Mouse (Mus musculus): ENCODE measurements at regions not wholly inside any gene's neighbourhood (a gene's known extent, or its start where the extent isn't known, plus 50 kb on each side); places are given as distances from the start of the nearest gene placed in this dataset.

- H3K9me3 ChIP-seq (replicated peaks; ENCODE audit: insufficient read depth, low read length): no peaks in the 10 kb centered on the region
- no peaks in the 10 kb centered on the region for H3K79me2 ChIP-seq (ENCODE audit: control insufficient read depth, insufficient read depth, low read length, poor library complexity)
- no peaks in the 10 kb centered on the region for H3K4me1 ChIP-seq (ENCODE audit: control insufficient read depth in 1 of 2, insufficient read depth in 2 of 2, low read length in 2 of 2)
- H3K4me3 ChIP-seq (ENCODE audit: control insufficient read depth in 1 of 2, insufficient read depth in 1 of 2, low read depth in 2 of 2, low read length in 2 of 2): no peak overlapping the region
- H3K27me3 ChIP-seq (ENCODE audit: control insufficient read depth in 1 of 2, insufficient read depth in 2 of 2, low read length in 2 of 2): no peaks in the 10 kb centered on the region
- TF ChIP-seq ETS1 (IDR thresholded peaks at IDR 0.05; ENCODE audit: low read depth, low read length) (no peak), ZMIZ1 (IDR thresholded peaks at IDR 0.05; ENCODE audit: low read depth, low read length) (no peak), MAFK (IDR thresholded peaks at IDR 0.05; ENCODE audit: borderline replicate concordance, low read depth, low read length) (no peak)
- no peaks in the 10 kb centered on the region for H3K36me3 ChIP-seq (ENCODE audit: control insufficient read depth in 1 of 2, insufficient read depth in 2 of 2, low read length in 2 of 2)
- no peak overlapping the region for H3K27ac ChIP-seq (ENCODE audit: control insufficient read depth, low read depth, low read length)
- DNase-seq (ENCODE audit: low read depth, low spot score): no peak
- H3K9ac ChIP-seq (ENCODE audit: control insufficient read depth, low read depth, low read length, poor library complexity, severe bottlenecking): no peak overlapping the region
These were observed 689.4 kb downstream of the Egfem1 start for GRCm38 (mm10) chr3:29771194-29771593.

GRCm38 (mm10) chr3:29768592-29768991 is 686.8 kb downstream of the Egfem1 start:
- no peak overlapping the region for H3K4me3 ChIP-seq (ENCODE audit: control insufficient read depth in 1 of 2, insufficient read depth in 1 of 2, low read depth in 2 of 2, low read length in 2 of 2)
- H3K9ac ChIP-seq (ENCODE audit: control insufficient read depth, low read depth, low read length, poor library complexity, severe bottlenecking): no peak overlapping the region
- no peak for TF ChIP-seq USF2 (IDR thresholded peaks at IDR 0.05; ENCODE audit: borderline replicate concordance in 1 of 2, insufficient read depth in 1 of 2, low read depth in 1 of 2, low read length in 2 of 2)
- no peak for TF ChIP-seq USF1 (IDR thresholded peaks at IDR 0.05; ENCODE audit: low read depth, low read length)
- no peak for TF ChIP-seq POLR2A (IDR thresholded peaks at IDR 0.05; ENCODE audit: control insufficient read depth in 1 of 2, insufficient read depth in 1 of 2, low read depth in 1 of 2, low read length in 2 of 2, poor library complexity in 1 of 2)
- no peak for TF ChIP-seq CHD2 (IDR thresholded peaks at IDR 0.05; ENCODE audit: low read length)
- TF ChIP-seq CHD1 (IDR thresholded peaks at IDR 0.05; ENCODE audit: low read depth, low read length): no peak
- no peak for TF ChIP-seq ELF1 (IDR thresholded peaks at IDR 0.05; ENCODE audit: low read depth, low read length)
- TF ChIP-seq ZC3H11A (IDR thresholded peaks at IDR 0.05; ENCODE audit: low read depth, low read length): no peak
- TF ChIP-seq POLR2AphosphoS2 (IDR thresholded peaks at IDR 0.05; ENCODE audit: low read length): no peak
- TF ChIP-seq ETS1 (IDR thresholded peaks at IDR 0.05; ENCODE audit: low read depth, low read length): no peak
- no peak for TF ChIP-seq RAD21 (IDR thresholded peaks at IDR 0.05; ENCODE audit: low read depth, low read length)
- no peak for TF ChIP-seq SMC3 (IDR thresholded peaks at IDR 0.05; ENCODE audit: low read depth, low read length)
- H3K4me1 ChIP-seq (ENCODE audit: control insufficient read depth in 1 of 2, insufficient read depth in 2 of 2, low read length in 2 of 2): no peaks in the 10 kb centered on the region
- H3K79me2 ChIP-seq (ENCODE audit: control insufficient read depth, insufficient read depth, low read length, poor library complexity): no peaks in the 10 kb centered on the region
- H3K27me3 ChIP-seq (ENCODE audit: control insufficient read depth in 1 of 2, insufficient read depth in 2 of 2, low read length in 2 of 2): no peaks in the 10 kb centered on the region
- DNase-seq (ENCODE audit: low read depth, low spot score): no peak
- H3K27ac ChIP-seq (ENCODE audit: control insufficient read depth, low read depth, low read length): no peak overlapping the region
- no peaks in the 10 kb centered on the region for H3K9me3 ChIP-seq (replicated peaks; ENCODE audit: insufficient read depth, low read length)
- no peaks in the 10 kb centered on the region for H3K36me3 ChIP-seq (ENCODE audit: control insufficient read depth in 1 of 2, insufficient read depth in 2 of 2, low read length in 2 of 2)

GRCm38 (mm10) chr3:29764021-29764420 is 682.2 kb downstream of the Egfem1 start:
- Histone ChIP-seq H3K9ac (ENCODE audit: control insufficient read depth, low read depth, low read length, poor library complexity, severe bottlenecking) (no peak overlapping the region), H3K27me3 (ENCODE audit: control insufficient read depth in 1 of 2, insufficient read depth in 2 of 2, low read length in 2 of 2) (no peaks in the 10 kb centered on the region), H3K4me1 (ENCODE audit: control insufficient read depth in 1 of 2, insufficient read depth in 2 of 2, low read length in 2 of 2) (no peaks in the 10 kb centered on the region), H3K79me2 (ENCODE audit: control insufficient read depth, insufficient read depth, low read length, poor library complexity) (no peaks in the 10 kb centered on the region), H3K9me3 (replicated peaks; ENCODE audit: insufficient read depth, low read length) (no peaks in the 10 kb centered on the region), H3K36me3 (ENCODE audit: control insufficient read depth in 1 of 2, insufficient read depth in 2 of 2, low read length in 2 of 2) (no peaks in the 10 kb centered on the region), H3K27ac (ENCODE audit: control insufficient read depth, low read depth, low read length) (no peak overlapping the region), H3K4me3 (ENCODE audit: control insufficient read depth in 1 of 2, insufficient read depth in 1 of 2, low read depth in 2 of 2, low read length in 2 of 2) (no peak overlapping the region)
- no peak for DNase-seq (ENCODE audit: low read depth, low spot score)
- TF ChIP-seq POLR2AphosphoS2 (IDR thresholded peaks at IDR 0.05; ENCODE audit: low read length): no peak
- no peak for TF ChIP-seq KAT2A (conservative IDR thresholded peaks at IDR 0.05; ENCODE audit: low read depth, low read length)
- TF ChIP-seq MAX (IDR thresholded peaks at IDR 0.05; ENCODE audit: low read length): no peak
- TF ChIP-seq MYC (IDR thresholded peaks at IDR 0.05; ENCODE audit: low read depth, low read length): no peak
- no peak for TF ChIP-seq RAD21 (IDR thresholded peaks at IDR 0.05; ENCODE audit: low read depth, low read length)
- no peak for TF ChIP-seq SMC3 (IDR thresholded peaks at IDR 0.05; ENCODE audit: low read depth, low read length)
- no peak for TF ChIP-seq GATA1 (IDR thresholded peaks at IDR 0.05; ENCODE audit: low read depth, low read length)
- no peak for TF ChIP-seq E2F4 (IDR thresholded peaks at IDR 0.05; ENCODE audit: borderline replicate concordance, low read depth, low read length)
- TF ChIP-seq NELFE (IDR thresholded peaks at IDR 0.05; ENCODE audit: low read depth, low read length): no peak
- no peak for TF ChIP-seq JUND (IDR thresholded peaks at IDR 0.05; ENCODE audit: low read depth, low read length)
- TF ChIP-seq POLR2AphosphoS5 (IDR thresholded peaks at IDR 0.05; ENCODE audit: borderline replicate concordance, low read depth, low read length): no peak
- no peak for TF ChIP-seq UBTF (IDR thresholded peaks at IDR 0.05; ENCODE audit: borderline replicate concordance, insufficient read depth, low read depth, low read length)
